Mouse (Mus musculus): ENCODE data around the gene Scarf1. TPM values are rescaled to one million over a fixed set of nuclear protein-coding genes. Genes with fewer than 3 reads are reported as not detected.

The Scarf1 gene
- polyA plus RNA-seq, 1 experiment from 2014 or later = 4.2 TPM

DNA sequence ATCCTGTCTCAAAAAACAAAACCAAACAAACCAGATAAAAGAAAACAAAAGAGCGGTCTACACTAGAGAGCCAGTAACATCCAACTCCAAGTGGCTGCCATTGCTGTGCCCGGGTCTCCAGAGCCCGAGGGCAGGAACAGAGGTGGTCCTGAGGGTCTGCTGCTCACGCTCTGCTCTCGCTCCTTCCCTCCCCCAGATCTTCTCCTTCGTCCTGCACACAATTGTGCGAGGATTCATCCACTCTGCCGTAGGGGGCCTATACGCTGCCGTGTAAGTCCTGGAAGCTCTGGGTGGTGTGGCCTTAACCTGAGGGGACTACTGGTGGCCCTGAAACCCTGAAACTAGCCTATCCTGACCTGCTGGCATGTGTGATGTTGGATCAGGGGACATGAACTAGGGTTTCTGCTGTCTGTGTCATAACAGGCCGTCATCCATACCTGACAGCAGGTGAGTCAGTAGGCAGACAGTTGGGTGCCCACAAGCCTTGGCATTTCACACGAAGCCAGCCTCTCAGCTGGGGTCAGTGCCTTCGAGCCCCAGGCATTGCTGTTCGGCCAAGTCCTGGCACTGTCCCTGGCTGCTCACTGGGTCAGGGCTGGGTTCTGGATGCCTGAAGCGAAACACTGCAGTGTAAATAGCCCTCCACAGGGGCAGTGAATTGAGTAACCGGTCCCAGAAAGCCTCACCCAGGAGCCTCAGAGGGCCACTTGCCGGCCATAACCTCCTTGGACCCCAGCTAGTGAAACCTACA lies 57.2 kb downstream of the Scarf1 start:
- Histone ChIP-seq H3K36me3 (ENCODE audit: control insufficient read depth, insufficient read depth, low read length) (no peaks in the 10 kb centered on the region), H3K9me3 (ENCODE audit: control insufficient read depth, low read length) (no peaks in the 10 kb centered on the region), H3K4me3 (ENCODE audit: low read depth, low read length) (no peak overlapping the region), H3K4me1 (replicated peaks; ENCODE audit: control insufficient read depth, insufficient read depth, low read length) (peaks cover 9% of the 10 kb centered on the region), H3K27ac (ENCODE audit: low read depth, low read length) (no peak overlapping the region), H3K4me2 (ENCODE audit: low read depth, low read length, severe bottlenecking) (no peak overlapping the region), H3K9ac (ENCODE audit: low read length) (no peak overlapping the region), H3K27me3 (ENCODE audit: control insufficient read depth, insufficient read depth, low read length) (no peaks in the 10 kb centered on the region)
- DNase-seq (ENCODE audit: low spot score) (no peak), ATAC-seq (replicated peaks; ENCODE audit: low FRiP score) (no peak)
- WGBS = 89% methylated on average over 17 of the region's 17 CpGs

GRCm38 (mm10) chr11:75571126-75571990 lies 58.0 kb downstream of the Scarf1 start:
- no peak overlapping the region for H3K4me2 ChIP-seq (ENCODE audit: low read depth, low read length, severe bottlenecking)
- peaks cover 9% of the 10 kb centered on the region for H3K4me1 ChIP-seq (replicated peaks; ENCODE audit: control insufficient read depth, insufficient read depth, low read length)
- H3K9me3 ChIP-seq (ENCODE audit: control insufficient read depth, low read length) = no peaks in the 10 kb centered on the region
- no peaks in the 10 kb centered on the region for H3K27me3 ChIP-seq (ENCODE audit: control insufficient read depth, insufficient read depth, low read length)
- H3K9ac ChIP-seq (ENCODE audit: low read length) = no peak overlapping the region
- no peak overlapping the region for H3K4me3 ChIP-seq (ENCODE audit: low read depth, low read length)
- no peaks in the 10 kb centered on the region for H3K36me3 ChIP-seq (ENCODE audit: control insufficient read depth, insufficient read depth, low read length)
- DNase-seq (ENCODE audit: low spot score) = no peak
- no peak for ATAC-seq (replicated peaks; ENCODE audit: low FRiP score)
- no peak overlapping the region for H3K27ac ChIP-seq (ENCODE audit: low read depth, low read length)
- WGBS = 80% methylated on average over 13 of the region's 14 CpGs

DNA sequence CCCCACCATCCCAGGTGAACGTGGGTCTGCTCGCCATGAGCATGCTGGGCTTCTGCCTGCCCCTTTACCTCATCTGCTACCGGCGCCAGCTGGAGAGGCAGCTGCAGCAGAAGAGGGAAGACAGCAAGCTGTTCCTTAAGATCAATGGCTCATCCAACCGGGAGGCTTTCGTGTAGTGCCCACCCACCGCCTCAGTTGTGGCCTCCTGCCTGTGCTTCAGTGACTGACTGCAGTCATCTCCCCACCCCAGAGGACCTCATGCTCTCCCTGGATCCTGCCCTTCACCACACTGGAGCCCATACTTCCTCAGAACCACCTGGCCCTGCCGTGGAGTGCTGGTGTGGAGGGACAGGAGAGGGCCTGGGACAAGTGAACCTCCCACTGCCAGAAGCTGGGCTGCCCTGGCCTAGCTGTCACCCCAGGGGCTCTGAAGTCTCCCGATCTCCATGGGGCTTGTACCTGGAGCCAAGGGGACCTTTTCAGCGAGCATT lies 59.0 kb downstream of the Scarf1 start:
- no peak overlapping the region for H3K4me3 ChIP-seq (ENCODE audit: low read depth, low read length)
- 0 out of 2 replicates have a peak overlapping the region, but pooled peaks have one; percentile 8 for H3K4me2 ChIP-seq (ENCODE audit: low read depth, low read length, severe bottlenecking)
- DNase-seq (ENCODE audit: low spot score) (no peak), ATAC-seq (replicated peaks; ENCODE audit: low FRiP score) (no peak)
- peak overlapping the region; percentile 42; the same call in 1 of the 2 replicates for H3K9ac ChIP-seq (ENCODE audit: low read length)
- no peaks in the 10 kb centered on the region for H3K27me3 ChIP-seq (ENCODE audit: control insufficient read depth, insufficient read depth, low read length)
- 11% methylated on average over 10 of the region's 10 CpGs for WGBS
- H3K4me1 ChIP-seq (replicated peaks; ENCODE audit: control insufficient read depth, insufficient read depth, low read length) = peaks cover 9% of the 10 kb centered on the region
- H3K9me3 ChIP-seq (ENCODE audit: control insufficient read depth, low read length) = no peaks in the 10 kb centered on the region
- no peaks in the 10 kb centered on the region for H3K36me3 ChIP-seq (ENCODE audit: control insufficient read depth, insufficient read depth, low read length)
- H3K27ac ChIP-seq (ENCODE audit: low read depth, low read length) = no peak overlapping the region

DNA sequence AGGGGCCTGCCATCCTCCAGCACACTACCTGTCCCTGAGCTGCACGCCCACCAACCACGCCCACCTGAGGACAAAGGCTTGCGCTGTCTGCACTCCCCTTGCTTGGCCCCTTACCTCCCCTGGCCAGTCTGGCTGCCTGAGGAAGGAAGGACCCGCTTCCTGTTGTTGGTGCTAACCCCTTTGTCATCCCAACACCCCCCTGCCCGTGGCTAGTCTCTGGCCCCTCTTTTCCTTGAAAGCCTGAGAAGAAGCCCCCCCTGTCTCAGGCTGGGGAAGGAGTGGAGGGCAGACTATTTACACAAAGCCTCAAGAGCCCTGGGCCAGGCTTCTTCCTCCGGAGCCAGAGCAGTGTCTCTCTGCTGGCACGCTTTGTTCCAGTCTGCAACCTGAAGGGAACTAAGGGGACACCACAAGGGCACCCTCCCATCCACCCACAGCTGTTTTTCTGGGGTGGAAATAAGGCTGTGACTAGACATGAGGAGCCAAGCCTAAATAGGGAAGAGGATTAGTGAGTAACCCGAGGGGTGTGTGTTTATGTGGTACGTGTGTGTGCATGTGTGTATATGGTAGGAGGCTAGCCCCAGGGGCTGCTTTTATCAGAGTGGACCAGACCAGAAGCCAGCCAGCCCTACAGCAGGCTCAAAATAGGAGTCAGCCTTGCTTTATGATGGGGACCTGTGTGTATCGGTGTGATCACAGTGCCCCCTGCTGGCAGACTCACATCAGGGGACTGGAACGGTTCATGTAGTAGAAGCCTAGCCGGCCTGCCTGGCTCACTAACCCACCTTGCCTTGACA lies 59.7 kb downstream of the Scarf1 start:
- H3K27me3 ChIP-seq (ENCODE audit: control insufficient read depth, insufficient read depth, low read length) = no peaks in the 10 kb centered on the region
- peak overlapping the region; percentile 42; the same call in 1 of the 2 replicates for H3K9ac ChIP-seq (ENCODE audit: low read length)
- WGBS = 9% methylated on average over 12 of the region's 12 CpGs
- H3K27ac ChIP-seq (ENCODE audit: low read depth, low read length) = no peak overlapping the region
- ATAC-seq (replicated peaks; ENCODE audit: low FRiP score) = peak; percentile 86
- no peaks in the 10 kb centered on the region for H3K36me3 ChIP-seq (ENCODE audit: control insufficient read depth, insufficient read depth, low read length)
- peak; percentile 96 for DNase-seq (ENCODE audit: low spot score)
- no peaks in the 10 kb centered on the region for H3K9me3 ChIP-seq (ENCODE audit: control insufficient read depth, low read length)
- H3K4me1 ChIP-seq (replicated peaks; ENCODE audit: control insufficient read depth, insufficient read depth, low read length) = peaks cover 9% of the 10 kb centered on the region
- no peak overlapping the region for H3K4me3 ChIP-seq (ENCODE audit: low read depth, low read length)
- 0 out of 2 replicates have a peak overlapping the region, but pooled peaks have one; percentile 8 for H3K4me2 ChIP-seq (ENCODE audit: low read depth, low read length, severe bottlenecking)

DNA sequence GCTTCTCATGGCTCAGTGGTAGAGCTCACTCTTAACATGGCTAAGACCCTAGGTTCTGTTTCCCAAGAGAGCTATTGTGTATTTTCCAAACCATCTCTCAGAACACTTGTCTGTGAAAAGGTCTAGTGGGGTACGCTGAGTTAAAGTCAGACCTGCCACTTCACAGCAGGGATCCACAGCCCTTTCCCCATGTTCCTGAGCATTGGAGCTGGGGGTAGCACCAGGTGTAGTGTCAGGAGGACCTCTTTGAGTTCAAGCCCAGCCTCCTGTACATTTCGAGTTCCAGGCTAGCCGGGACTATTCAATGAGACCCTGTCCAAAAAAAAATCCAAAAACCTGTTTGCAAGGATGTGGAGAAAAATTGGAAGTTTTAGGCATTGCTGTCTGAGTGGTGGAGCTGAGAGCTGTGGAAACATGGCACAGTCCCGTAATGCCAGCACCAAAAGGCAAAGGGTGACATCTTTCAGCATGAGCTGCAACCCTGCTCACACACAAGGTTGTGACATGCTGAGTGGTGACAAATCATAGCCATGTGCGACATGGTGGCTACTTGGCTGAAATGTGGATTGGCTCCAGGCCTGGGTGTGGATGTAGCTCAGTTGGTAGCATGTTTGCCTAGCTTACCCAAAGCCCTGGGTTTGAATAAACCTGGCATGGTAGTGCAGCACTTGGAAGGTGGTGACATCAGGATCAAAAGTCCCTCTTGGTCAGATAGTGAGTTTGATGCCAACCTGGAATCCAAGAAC lies 61.2 kb downstream of the Scarf1 start:
- no peak overlapping the region for H3K9ac ChIP-seq (ENCODE audit: low read length)
- DNase-seq (ENCODE audit: low spot score) = no peak
- WGBS = 80% methylated on average over 5 of the region's 5 CpGs
- ATAC-seq (replicated peaks; ENCODE audit: low FRiP score) = no peak
- H3K27me3 ChIP-seq (ENCODE audit: control insufficient read depth, insufficient read depth, low read length) = no peaks in the 10 kb centered on the region
- no peak overlapping the region for H3K4me3 ChIP-seq (ENCODE audit: low read depth, low read length)
- no peak overlapping the region for H3K27ac ChIP-seq (ENCODE audit: low read depth, low read length)
- no peak overlapping the region for H3K4me2 ChIP-seq (ENCODE audit: low read depth, low read length, severe bottlenecking)
- no peaks in the 10 kb centered on the region for H3K36me3 ChIP-seq (ENCODE audit: control insufficient read depth, insufficient read depth, low read length)
- peaks cover 9% of the 10 kb centered on the region for H3K4me1 ChIP-seq (replicated peaks; ENCODE audit: control insufficient read depth, insufficient read depth, low read length)
- no peaks in the 10 kb centered on the region for H3K9me3 ChIP-seq (ENCODE audit: control insufficient read depth, low read length)

DNA sequence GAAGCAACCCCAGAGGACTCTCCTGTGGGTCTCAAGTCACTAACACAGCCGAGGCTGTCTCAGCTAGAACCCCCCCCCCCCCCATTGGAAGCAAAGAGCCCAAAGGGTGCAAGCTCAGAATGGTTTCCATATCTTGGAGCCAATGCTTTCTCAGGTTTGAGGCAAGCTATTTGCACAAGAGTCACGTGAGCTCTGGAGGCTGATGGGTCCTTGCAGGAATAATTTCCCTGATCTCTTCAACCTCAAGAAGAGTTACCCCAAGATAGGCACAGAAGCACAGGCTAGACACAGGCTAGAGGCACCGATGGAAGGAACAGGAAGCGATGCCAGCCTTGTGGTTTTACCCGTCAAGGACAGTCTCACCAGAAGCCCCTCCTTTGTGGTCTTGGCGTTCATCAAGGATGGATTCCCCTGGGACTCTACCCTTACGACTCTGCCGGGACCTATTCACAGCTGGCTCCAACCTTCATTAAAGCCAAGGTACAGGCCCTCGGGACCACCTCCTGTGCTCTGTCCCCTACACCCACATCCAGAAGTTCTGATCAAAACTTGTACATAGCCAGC lies 62.3 kb downstream of the Scarf1 start:
- Histone ChIP-seq H3K4me3 (ENCODE audit: low read depth, low read length) (no peak overlapping the region), H3K9me3 (ENCODE audit: control insufficient read depth, low read length) (no peaks in the 10 kb centered on the region), H3K36me3 (ENCODE audit: control insufficient read depth, insufficient read depth, low read length) (no peaks in the 10 kb centered on the region), H3K9ac (ENCODE audit: low read length) (no peak overlapping the region), H3K4me1 (replicated peaks; ENCODE audit: control insufficient read depth, insufficient read depth, low read length) (peaks cover 9% of the 10 kb centered on the region), H3K27me3 (ENCODE audit: control insufficient read depth, insufficient read depth, low read length) (no peaks in the 10 kb centered on the region), H3K4me2 (ENCODE audit: low read depth, low read length, severe bottlenecking) (no peak overlapping the region), H3K27ac (ENCODE audit: low read depth, low read length) (no peak overlapping the region)
- 81% methylated on average over 9 of the region's 9 CpGs for WGBS
- DNase-seq (ENCODE audit: low spot score) = no peak
- ATAC-seq (replicated peaks; ENCODE audit: low FRiP score) = no peak

Data from forebrain, embryonic 11.5 days (tissue).